9 mouse cellular contexts compared by ENCODE assay signal in genomic region chr8:122853340-122853771, GRCm38 (mm10). TPM values are rescaled to one million over a fixed set of nuclear protein-coding genes. Genes with fewer than 3 reads are reported as not detected.
DNase-seq lines count a peak whose midpoint lies in the region; ATAC-seq lines count a peak whose summit lies in the region.
"Had no signal": no experiment of that assay in that cellular context is flagged by ENCODE, and none has a peak within 500 bp of the region (broad histone marks: within the 10 kb centered on the region; RNA-seq: fewer than 3 reads in every experiment).

No protein-coding gene starts in this region.

- H3K27ac ChIP-seq in forebrain, embryonic 16.5 days (ENCODE audit: low read length) = no peak overlapping the region
- no peak overlapping the region for H3K27ac ChIP-seq in midbrain, embryonic 11.5 days (ENCODE audit: low read depth, low read length)
- H3K27ac ChIP-seq: limb, embryonic 12.5 days had no signal

- peak; percentile 66 for DNase-seq in left cerebral cortex, postnatal 4 days
- no peak for DNase-seq in left cerebral cortex, adult 11 months (ENCODE audit: low spot score)
- DNase-seq in cerebellum, adult 8-10 months = peak; percentile 75
- peak; percentile 88 for DNase-seq in midbrain, embryonic 11.5 days (ENCODE audit: low spot score, missing footprints)
- DNase-seq in thymus, postnatal 36 days = no peak
- DNase-seq in urinary bladder, postnatal 10 days (ENCODE audit: low spot score) = no peak
- DNase-seq in kidney, adult 8-10 months = no peak

- peaks cover 8% of the 10 kb centered on the region for H3K4me1 ChIP-seq in forebrain, embryonic 16.5 days (replicated peaks; ENCODE audit: control insufficient read depth, insufficient read depth, low read length)
- H3K4me1 ChIP-seq in midbrain, embryonic 11.5 days (ENCODE audit: control insufficient read depth, insufficient read depth, low read length) = peaks cover 11% of the 10 kb centered on the region

- no peak overlapping the region for H3K4me2 ChIP-seq in forebrain, embryonic 16.5 days (ENCODE audit: low read length)
- 0 out of 2 replicates have a peak overlapping the region, but pooled peaks have one; percentile 3 for H3K4me2 ChIP-seq in midbrain, embryonic 11.5 days
- H3K4me2 ChIP-seq: limb, embryonic 12.5 days had no signal

- H3K9me3 ChIP-seq in forebrain, embryonic 16.5 days (ENCODE audit: control insufficient read depth, low read length) = no peaks in the 10 kb centered on the region
- H3K9me3 ChIP-seq in midbrain, embryonic 11.5 days (ENCODE audit: control insufficient read depth, low read length) = no peaks in the 10 kb centered on the region
- H3K9me3 ChIP-seq: limb, embryonic 12.5 days had no signal

- intact Hi-C loops in left cerebral cortex, postnatal 4 days (cut with DNase I) = no loop called here

- 14% methylated on average over 11 of the region's 11 CpGs for WGBS in forebrain, embryonic 16.5 days
- 11% methylated on average over 11 of the region's 11 CpGs for WGBS in midbrain, embryonic 11.5 days

- H3K9ac ChIP-seq in forebrain, embryonic 16.5 days (replicated peaks; ENCODE audit: low read depth, low read length) = 0 out of 2 replicates have a peak overlapping the region, but pooled peaks have one; percentile 0
- peak overlapping the region; percentile 29; the same call in 1 of the 2 replicates for H3K9ac ChIP-seq in midbrain, embryonic 11.5 days (ENCODE audit: low read length)
- H3K9ac ChIP-seq: limb, embryonic 12.5 days had no signal

- ATAC-seq in forebrain, embryonic 16.5 days = peak; percentile 75; the same call in 1 of the 2 replicates
- ATAC-seq in midbrain, embryonic 11.5 days (ENCODE audit: low FRiP score) = peak; percentile 88

- H3K27me3 ChIP-seq in forebrain, embryonic 16.5 days (replicated peaks; ENCODE audit: control insufficient read depth, insufficient read depth, low read length) = no peaks in the 10 kb centered on the region; the same call in 1 of the 2 replicates
- H3K27me3 ChIP-seq in midbrain, embryonic 11.5 days (ENCODE audit: control insufficient read depth, insufficient read depth, low read length) = no peaks in the 10 kb centered on the region

- no peak overlapping the region for H3K4me3 ChIP-seq in forebrain, embryonic 16.5 days (replicated peaks; ENCODE audit: low read length)
- no peak overlapping the region for H3K4me3 ChIP-seq in midbrain, embryonic 11.5 days (ENCODE audit: low read depth, low read length)
- H3K4me3 ChIP-seq: limb, embryonic 12.5 days had no signal

- H3K36me3 ChIP-seq in forebrain, embryonic 16.5 days (ENCODE audit: control insufficient read depth, insufficient read depth) = no peaks in the 10 kb centered on the region
- H3K36me3 ChIP-seq in midbrain, embryonic 11.5 days (ENCODE audit: control insufficient read depth, insufficient read depth, low read length) = no peaks in the 10 kb centered on the region
- H3K36me3 ChIP-seq: limb, embryonic 12.5 days had no signal

RNA-seq across cellular contexts. Expression of gene Cdh15, which starts 5.6 kb away (rescaled TPM):
- 1 to 10 TPM; 1.2 to 1.7 TPM for total RNA-seq in left cerebral cortex, postnatal 4 days (2021)
- polyA plus RNA-seq in forebrain, embryonic 16.5 days (2015; fragmentation: Nextera tagmentation; extraction: Ambion mirVana) = 1.2 and 1.6 TPM in 2 replicates
- polyA plus RNA-seq in midbrain, embryonic 11.5 days (2014; fragmentation: Nextera tagmentation; extraction: Ambion mirVana) = 0.47 and 0.59 TPM in 2 replicates

Comparison
In these comparisons a context has a peak if more than half of its experiments do, and no peak if none do; other contexts are left out.
1. DNase-seq: peak in left cerebral cortex, postnatal 4 days (single experiment), cerebellum, adult 8-10 months (single experiment) and midbrain, embryonic 11.5 days (single experiment); none in left cerebral cortex, adult 11 months (single experiment), thymus, postnatal 36 days (0 of 2), urinary bladder, postnatal 10 days (single experiment) and kidney, adult 8-10 months (0 of 2).